Mouse (Mus musculus) liver, adult 2 months (tissue): ENCODE measurements around the gene Zfand4.

Experiments used
- CTCF ChIP-seq: fragments of 200-500 bp; IDR thresholded peaks from 2 replicates; pipeline ENCODE4 v1.5.1; 2011; ENCODE audit warnings: low read depth, low read length, control low read depth
- POLR2A ChIP-seq: fragments of 200-500 bp; IDR thresholded peaks from 2 replicates; pipeline ENCODE4 v1.6.1; 2011; ENCODE audit warnings: low read length, control low read depth; ENCODE audit not compliant: insufficient read depth; ENCODE audit errors: extremely low read depth

DNA sequence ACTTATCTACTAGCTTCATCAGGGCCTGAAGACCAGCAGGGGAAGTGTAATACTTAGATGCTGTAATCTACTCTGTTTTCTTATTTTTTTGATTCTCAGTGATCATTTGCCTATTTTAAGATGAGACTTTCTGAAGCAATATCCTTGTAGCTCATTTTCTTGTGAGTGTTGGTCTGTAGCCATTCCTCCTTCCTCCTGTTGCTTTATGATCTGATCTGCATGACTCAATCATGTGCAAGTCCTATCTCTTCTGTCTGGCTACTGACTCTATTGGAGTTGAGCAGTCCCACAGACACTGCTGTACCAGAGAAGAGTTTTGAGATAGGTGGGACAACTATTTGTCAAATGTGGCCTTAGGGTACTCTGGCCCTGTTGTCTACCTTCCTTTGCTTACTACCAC is 110.6 kb downstream of the Zfand4 start:
- TF ChIP-seq POLR2A (no peak), CTCF (no peak)
